8 mouse cellular contexts compared by ENCODE assay signal in genomic region chr3:104791017-104791416, GRCm38 (mm10). TPM values are rescaled to one million over a fixed set of nuclear protein-coding genes. Genes with fewer than 3 reads are reported as not detected.
DNase-seq lines count a peak whose midpoint lies in the region; ATAC-seq lines count a peak whose summit lies in the region.

No protein-coding gene starts in this region.

- H3K9ac ChIP-seq in lung, embryonic 16.5 days (ENCODE audit: low read length), result peak overlapping the region; percentile 81
- no peak overlapping the region for H3K9ac ChIP-seq in forebrain, embryonic 16.5 days (replicated peaks; ENCODE audit: low read depth, low read length)
- H3K9ac ChIP-seq in limb, embryonic 13.5 days, result peak overlapping the region; percentile 85
- peak overlapping the region; percentile 66; the same call in 1 of the 2 replicates for H3K9ac ChIP-seq in stomach, embryonic 14.5 days (replicated peaks; ENCODE audit: low read depth, low read length)

- H3K9me3 ChIP-seq in lung, embryonic 16.5 days (ENCODE audit: control insufficient read depth, low read length), result no peaks in the 10 kb centered on the region
- no peaks in the 10 kb centered on the region for H3K9me3 ChIP-seq in forebrain, embryonic 16.5 days (ENCODE audit: control insufficient read depth, low read length)
- H3K9me3 ChIP-seq in limb, embryonic 13.5 days, result no peaks in the 10 kb centered on the region
- no peaks in the 10 kb centered on the region for H3K9me3 ChIP-seq in stomach, embryonic 14.5 days (ENCODE audit: control insufficient read depth, low read depth, low read length)

- 25% methylated on average over 4 of the region's 4 CpGs for whole genome bisulfite sequencing in lung, embryonic 16.5 days
- WGBS in forebrain, embryonic 16.5 days, result 30% methylated on average over 4 of the region's 4 CpGs
- WGBS in limb, embryonic 13.5 days, result 16% methylated on average over 4 of the region's 4 CpGs
- 17% methylated on average over 4 of the region's 4 CpGs for WGBS in stomach, embryonic 14.5 days

- DNase-seq in lung, postnatal 14 days, result no peak
- no peak for DNase-seq in gastrocnemius, postnatal 25 days
- no peak for DNase-seq in right cerebral cortex, postnatal 4 days
- DNase-seq in spleen, adult 12 weeks (ENCODE audit: low spot score), result no peak

- peaks cover 54% of the 10 kb centered on the region for H3K4me1 ChIP-seq in lung, embryonic 16.5 days (replicated peaks; ENCODE audit: control insufficient read depth, insufficient read depth, low read length)
- H3K4me1 ChIP-seq in forebrain, embryonic 16.5 days (replicated peaks; ENCODE audit: control insufficient read depth, insufficient read depth, low read length), result peaks cover 29% of the 10 kb centered on the region
- H3K4me1 ChIP-seq in limb, embryonic 13.5 days, result peaks cover 66% of the 10 kb centered on the region
- peaks cover 54% of the 10 kb centered on the region for H3K4me1 ChIP-seq in stomach, embryonic 14.5 days (ENCODE audit: control insufficient read depth, insufficient read depth, low read length)

- ATAC-seq in lung, embryonic 16.5 days (ENCODE audit: low read depth), result no peak
- no peak for ATAC-seq in forebrain, embryonic 16.5 days
- no peak for ATAC-seq in limb, embryonic 13.5 days (ENCODE audit: low FRiP score, low read depth)
- no peak for ATAC-seq in stomach, embryonic 14.5 days (ENCODE audit: insufficient number of reproducible peaks, insufficient read depth, low FRiP score, low read depth)

- peaks cover 13% of the 10 kb centered on the region for H3K36me3 ChIP-seq in lung, embryonic 16.5 days (ENCODE audit: control insufficient read depth, insufficient read depth, low read length)
- no peaks in the 10 kb centered on the region for H3K36me3 ChIP-seq in forebrain, embryonic 16.5 days (ENCODE audit: control insufficient read depth, insufficient read depth)
- peaks cover 45% of the 10 kb centered on the region for H3K36me3 ChIP-seq in limb, embryonic 13.5 days
- H3K36me3 ChIP-seq in stomach, embryonic 14.5 days (ENCODE audit: control insufficient read depth, insufficient read depth, low read length), result peaks cover 27% of the 10 kb centered on the region

- peak overlapping the region; percentile 64 for H3K4me2 ChIP-seq in lung, embryonic 16.5 days (ENCODE audit: low read depth, low read length)
- no peak overlapping the region; the same call in 1 of the 2 replicates for H3K4me2 ChIP-seq in forebrain, embryonic 16.5 days (ENCODE audit: low read length)
- peak overlapping the region; percentile 91 for H3K4me2 ChIP-seq in limb, embryonic 13.5 days (replicated peaks)
- H3K4me2 ChIP-seq in stomach, embryonic 14.5 days (replicated peaks; ENCODE audit: low read depth, low read length), result peak overlapping the region; percentile 89

- peak overlapping the region; percentile 74 for H3K4me3 ChIP-seq in lung, embryonic 16.5 days (ENCODE audit: low read length)
- H3K4me3 ChIP-seq in forebrain, embryonic 16.5 days (replicated peaks; ENCODE audit: low read length), result 0 out of 2 replicates have a peak overlapping the region, but pooled peaks have one; percentile 1
- H3K4me3 ChIP-seq in limb, embryonic 13.5 days, result peak overlapping the region; percentile 78
- H3K4me3 ChIP-seq in stomach, embryonic 14.5 days (ENCODE audit: low read depth, low read length), result peak overlapping the region; percentile 60

- H3K27ac ChIP-seq in lung, embryonic 16.5 days (ENCODE audit: low read length), result peak overlapping the region; percentile 31; the same call in 1 of the 2 replicates
- no peak overlapping the region for H3K27ac ChIP-seq in forebrain, embryonic 16.5 days (ENCODE audit: low read length)
- peak overlapping the region; percentile 90 for H3K27ac ChIP-seq in limb, embryonic 13.5 days
- H3K27ac ChIP-seq in stomach, embryonic 14.5 days (ENCODE audit: low read length), result peak overlapping the region; percentile 84

- no peaks in the 10 kb centered on the region for H3K27me3 ChIP-seq in lung, embryonic 16.5 days (ENCODE audit: control insufficient read depth, insufficient read depth, low read depth, low read length)
- 0 out of 2 replicates have a peak, but pooled peaks cover 2% of the 10 kb centered on the region for H3K27me3 ChIP-seq in forebrain, embryonic 16.5 days (replicated peaks; ENCODE audit: control insufficient read depth, insufficient read depth, low read length)
- peaks cover under 1% of the 10 kb centered on the region; the same call in 1 of the 2 replicates for H3K27me3 ChIP-seq in limb, embryonic 13.5 days
- no peaks in the 10 kb centered on the region for H3K27me3 ChIP-seq in stomach, embryonic 14.5 days (ENCODE audit: control insufficient read depth, insufficient read depth, low read length)

RNA-seq across cellular contexts. Expression of gene Rhoc, which starts 2.8 kb away (rescaled TPM):
- 154 and 155 TPM in 2 replicates for polyA plus RNA-seq in lung, embryonic 16.5 days (2015; fragmentation: Nextera tagmentation; extraction: Ambion mirVana)
- polyA plus RNA-seq in forebrain, embryonic 16.5 days (2015; fragmentation: Nextera tagmentation; extraction: Ambion mirVana), result 41.1 and 47.7 TPM in 2 replicates
- 196 and 197 TPM in 2 replicates for polyA plus RNA-seq in limb, embryonic 13.5 days (2015; fragmentation: Nextera tagmentation; extraction: Ambion mirVana)
- 163 and 170 TPM in 2 replicates for polyA plus RNA-seq in stomach, embryonic 14.5 days (2014; fragmentation: Nextera tagmentation; extraction: Ambion mirVana)
- 10 to 100 TPM; 44.8 to 66.5 TPM for total RNA-seq in gastrocnemius, postnatal 25 days (2021)

RNA-seq across cellular contexts. Expression of gene Fam19a3, which starts 9.4 kb away (rescaled TPM):
- 0.08 and 0.25 TPM in 2 replicates for polyA plus RNA-seq in lung, embryonic 16.5 days (2015; fragmentation: Nextera tagmentation; extraction: Ambion mirVana)
- 0.16 and 0.17 TPM in 2 replicates for polyA plus RNA-seq in forebrain, embryonic 16.5 days (2015; fragmentation: Nextera tagmentation; extraction: Ambion mirVana)
- 0.23 and 0.26 TPM in 2 replicates for polyA plus RNA-seq in limb, embryonic 13.5 days (2015; fragmentation: Nextera tagmentation; extraction: Ambion mirVana)
- polyA plus RNA-seq in stomach, embryonic 14.5 days (2014; fragmentation: Nextera tagmentation; extraction: Ambion mirVana), result not detected in 2 replicates
- 1 to 10 TPM; 4.0 to 4.6 TPM for total RNA-seq in gastrocnemius, postnatal 25 days (2021)

RNA-seq across cellular contexts. Expression of gene Ppm1j, which starts 10.2 kb away (rescaled TPM):
- polyA plus RNA-seq in lung, embryonic 16.5 days (2015; fragmentation: Nextera tagmentation; extraction: Ambion mirVana), result 3.1 and 3.4 TPM in 2 replicates
- 1.8 and 2.3 TPM in 2 replicates for polyA plus RNA-seq in forebrain, embryonic 16.5 days (2015; fragmentation: Nextera tagmentation; extraction: Ambion mirVana)
- 2.8 and 3.4 TPM in 2 replicates for polyA plus RNA-seq in limb, embryonic 13.5 days (2015; fragmentation: Nextera tagmentation; extraction: Ambion mirVana)
- polyA plus RNA-seq in stomach, embryonic 14.5 days (2014; fragmentation: Nextera tagmentation; extraction: Ambion mirVana), result 3.0 and 4.0 TPM in 2 replicates
- 10 to 100 TPM; 34.3 to 40.8 TPM for total RNA-seq in gastrocnemius, postnatal 25 days (2021)

RNA-seq across cellular contexts. Expression of gene Mov10, which starts 27.3 kb away (rescaled TPM):
- polyA plus RNA-seq in lung, embryonic 16.5 days (2015; fragmentation: Nextera tagmentation; extraction: Ambion mirVana), result 44.2 and 56.2 TPM in 2 replicates
- polyA plus RNA-seq in forebrain, embryonic 16.5 days (2015; fragmentation: Nextera tagmentation; extraction: Ambion mirVana), result 7.5 and 8.7 TPM in 2 replicates
- polyA plus RNA-seq in limb, embryonic 13.5 days (2015; fragmentation: Nextera tagmentation; extraction: Ambion mirVana), result 71.7 and 74.9 TPM in 2 replicates
- 68.6 and 74.7 TPM in 2 replicates for polyA plus RNA-seq in stomach, embryonic 14.5 days (2014; fragmentation: Nextera tagmentation; extraction: Ambion mirVana)
- 1 to 10 TPM; 1.4 to 1.7 TPM for total RNA-seq in gastrocnemius, postnatal 25 days (2021)

Comparison
In these comparisons a context has a peak if more than half of its experiments do, and no peak if none do; other contexts are left out.
1. H3K4me3 ChIP-seq: peak in every context shown above with its lines; median percentile 78 in limb, embryonic 13.5 days; 74 in lung, embryonic 16.5 days; 60 in stomach, embryonic 14.5 days; 1 in forebrain, embryonic 16.5 days.